Mouse (Mus musculus) neural tube, embryonic 13.5 days (tissue): Measurements from ENCODE around the gene Fkrp. TPM values are rescaled to one million over a fixed set of nuclear protein-coding genes. Genes with fewer than 3 reads are reported as not detected.

Experiments
- ATAC-seq: fragments of 200-750 bp; cut with Nextera tagmentation; 2 replicates; pipeline ENCODE4 v1.8.0; 2017; ENCODE audit warnings: low read depth, mild to moderate bottlenecking, moderate TSS enrichment, moderate library complexity
- H3K27ac ChIP-seq: fragments of 300-500 bp; sonication (generic); replicated peaks from 2 replicates; pipeline ENCODE4 v1.5.1; 2015; ENCODE audit warnings: moderate library complexity, mild to moderate bottlenecking, inconsistent platforms
- H3K27me3 ChIP-seq: fragments of 300-500 bp; sonication (generic); 2 replicates; pipeline ENCODE4 v1.6.1; 2015; ENCODE audit warnings: mild to moderate bottlenecking, inconsistent platforms
- H3K36me3 ChIP-seq: fragments of 300-500 bp; sonication (generic); 2 replicates; pipeline ENCODE4 v1.6.1; 2015; ENCODE audit warnings: mild to moderate bottlenecking, inconsistent platforms
- H3K4me1 ChIP-seq: fragments of 300-500 bp; sonication (generic); replicated peaks from 2 replicates; pipeline ENCODE4 v1.6.1; 2015; ENCODE audit warnings: inconsistent platforms
- H3K4me2 ChIP-seq: fragments of 300-500 bp; sonication (generic); 2 replicates; pipeline ENCODE4 v1.6.1; 2015; ENCODE audit warnings: inconsistent platforms, mild to moderate bottlenecking, moderate library complexity
- H3K4me3 ChIP-seq: fragments of 300-500 bp; sonication (generic); 2 replicates; pipeline ENCODE4 v1.5.1; 2015; ENCODE audit warnings: mild to moderate bottlenecking, inconsistent platforms
- H3K9ac ChIP-seq: fragments of 300-500 bp; sonication (generic); 2 replicates; pipeline ENCODE4 v1.6.1; 2015; ENCODE audit warnings: moderate library complexity, mild to moderate bottlenecking, inconsistent platforms
- H3K9me3 ChIP-seq: fragments of 300-500 bp; sonication (generic); 2 replicates; pipeline ENCODE4 v1.6.1; 2016; ENCODE audit warnings: inconsistent platforms
- WGBS: fragments of 180-500 bp; shearing (Covaris S2); methylation state at CpG from one replicate; pipeline ENCODE4 v1.1.7; 2015; 5-methylcytosine and 5-hydroxymethylcytosine counted together
- polyA plus RNA-seq: library from polyadenylated mRNA; unstranded; fragments of >200 nt; fragmentation: Nextera tagmentation; extraction: Ambion mirVana; gene quantifications from 2 replicates; pipeline ENCODE4 v1.2.1, GENCODE M21; 2015

The Fkrp gene
- polyA plus RNA-seq, 1 experiment from 2014 or later = 45.9 TPM

DNA sequence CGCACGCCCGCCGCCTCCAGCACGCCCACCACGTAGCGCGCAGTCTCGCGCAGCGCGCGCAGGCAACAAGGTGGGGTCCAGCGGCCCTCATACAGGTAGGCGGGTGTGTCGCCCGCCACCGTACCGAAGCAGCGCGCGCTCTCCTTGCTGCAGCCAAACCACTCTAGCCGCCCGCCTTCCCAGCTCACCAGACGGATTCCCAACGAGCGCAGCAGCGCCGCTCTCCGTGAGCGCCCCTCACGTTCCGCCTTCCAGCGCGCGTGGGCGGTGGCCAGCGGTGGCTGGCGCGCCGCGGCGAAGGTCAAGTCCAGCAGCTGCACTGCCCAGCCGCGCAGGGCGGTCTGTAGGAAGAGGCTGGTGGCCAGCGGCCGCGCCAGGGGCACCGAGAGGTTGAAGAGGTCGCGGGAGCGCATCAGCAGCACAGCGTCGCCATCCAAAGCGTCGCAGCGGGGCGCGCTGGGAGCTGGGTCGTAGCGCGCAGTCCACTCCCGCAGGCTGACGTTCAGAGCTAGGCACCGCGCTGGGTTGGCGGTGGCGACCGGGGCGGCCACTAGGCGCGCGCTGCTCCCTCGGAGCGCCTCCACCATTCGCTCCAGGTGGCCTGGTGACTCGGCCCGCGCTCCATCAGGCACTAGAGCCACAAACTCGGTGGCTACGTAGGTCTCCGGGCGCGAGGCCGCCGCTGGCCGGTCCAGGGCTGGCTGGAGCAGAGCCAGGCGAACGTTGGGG is 5.4 kb downstream of the Fkrp start:
- H3K9me3 ChIP-seq = no peaks in the 10 kb centered on the region
- peak overlapping the region; percentile 77 for H3K9ac ChIP-seq
- peaks cover 32% of the 10 kb centered on the region for H3K36me3 ChIP-seq
- H3K4me3 ChIP-seq = peak overlapping the region; percentile 47
- peak overlapping the region; percentile 87 for H3K27ac ChIP-seq
- H3K27me3 ChIP-seq = peaks cover 28% of the 10 kb centered on the region
- WGBS = 4% methylated on average over 77 of the region's 90 CpGs
- peak; percentile 20; the same call in 1 of the 2 replicates for ATAC-seq
- peak overlapping the region; percentile 70 for H3K4me2 ChIP-seq
- peaks cover 66% of the 10 kb centered on the region for H3K4me1 ChIP-seq

DNA sequence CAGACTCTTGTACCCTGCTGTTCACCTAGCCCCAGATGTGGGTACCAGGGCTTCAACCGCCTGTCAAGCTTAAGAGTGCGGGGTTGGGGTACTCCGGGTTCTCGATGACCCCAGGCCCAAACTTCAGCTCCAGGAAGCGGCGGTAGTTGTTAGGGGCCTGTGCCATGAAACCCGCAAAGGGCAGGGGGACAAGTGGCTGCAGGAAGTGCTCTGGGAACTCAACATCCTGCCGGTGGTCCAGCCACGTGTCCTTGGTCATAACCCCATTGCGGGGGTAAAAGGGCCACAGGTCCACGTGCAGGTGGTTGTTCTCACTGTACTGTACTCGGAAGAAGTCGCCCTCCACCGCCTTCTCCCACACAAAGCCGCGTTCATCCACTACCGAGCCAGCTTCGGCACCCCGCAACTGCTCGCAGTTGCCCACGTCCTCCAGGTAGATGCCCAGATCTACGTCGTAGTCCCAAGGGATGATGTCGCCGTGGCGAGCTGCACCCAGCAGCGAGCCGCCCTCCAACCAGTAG is 6.1 kb downstream of the Fkrp start:
- H3K4me1 ChIP-seq = peaks cover 61% of the 10 kb centered on the region
- 0 out of 2 replicates have a peak, but pooled peaks have one; percentile 1 for ATAC-seq
- peak overlapping the region; percentile 47 for H3K4me3 ChIP-seq
- H3K9ac ChIP-seq = peak overlapping the region; percentile 77
- WGBS = 52% methylated on average over 28 of the region's 28 CpGs
- H3K4me2 ChIP-seq = peak overlapping the region; percentile 70
- peak overlapping the region; percentile 87 for H3K27ac ChIP-seq
- peaks cover 32% of the 10 kb centered on the region for H3K36me3 ChIP-seq
- peaks cover 28% of the 10 kb centered on the region for H3K27me3 ChIP-seq
- H3K9me3 ChIP-seq = no peaks in the 10 kb centered on the region

- Histone ChIP-seq H3K27me3 (peaks cover 28% of the 10 kb centered on the region), H3K4me3 (peak overlapping the region; percentile 47; the same call in 1 of the 2 replicates), H3K36me3 (peaks cover 32% of the 10 kb centered on the region), H3K4me2 (peak overlapping the region; percentile 70), H3K4me1 (peaks cover 54% of the 10 kb centered on the region), H3K27ac (peak overlapping the region; percentile 87; the same call in 1 of the 2 replicates), H3K9ac (0 out of 2 replicates have a peak overlapping the region, but pooled peaks have one; percentile 77), H3K9me3 (no peaks in the 10 kb centered on the region)
- 30% methylated on average over 10 of the region's 10 CpGs for WGBS
- ATAC-seq = no peak; the same call in 1 of the 2 replicates
Observed at GRCm38 (mm10) chr7:16809739-16810138, 6.8 kb downstream of the Fkrp start.

GRCm38 (mm10) chr7:16808647-16809046 is 7.9 kb downstream of the Fkrp start:
- WGBS = 88% methylated on average over 9 of the region's 9 CpGs
- peaks cover 43% of the 10 kb centered on the region for H3K4me1 ChIP-seq
- H3K4me2 ChIP-seq = no peak overlapping the region

GRCm38 (mm10) chr7:16807936-16808335 is 8.6 kb downstream of the Fkrp start:
- no peak overlapping the region for H3K9ac ChIP-seq
- H3K9me3 ChIP-seq = no peaks in the 10 kb centered on the region
- no peak for ATAC-seq
- H3K4me3 ChIP-seq = no peak overlapping the region
- H3K4me1 ChIP-seq = peaks cover 36% of the 10 kb centered on the region
- H3K36me3 ChIP-seq = peaks cover 29% of the 10 kb centered on the region
- H3K27ac ChIP-seq = no peak overlapping the region
- H3K27me3 ChIP-seq = peaks cover 23% of the 10 kb centered on the region
- WGBS = 90% methylated on average over 9 of the region's 9 CpGs
- no peak overlapping the region for H3K4me2 ChIP-seq

More at GRCm38 (mm10) chr7:16808647-16809046, 7.9 kb downstream of the Fkrp start:
- ATAC-seq = no peak
- Histone ChIP-seq H3K9me3 (no peaks in the 10 kb centered on the region), H3K9ac (no peak overlapping the region), H3K27me3 (peaks cover 28% of the 10 kb centered on the region), H3K27ac (no peak overlapping the region), H3K4me3 (no peak overlapping the region), H3K36me3 (peaks cover 32% of the 10 kb centered on the region)

- H3K27ac ChIP-seq = no peak overlapping the region
- H3K4me3 ChIP-seq = no peak overlapping the region
- H3K9ac ChIP-seq = no peak overlapping the region
- H3K9me3 ChIP-seq = no peaks in the 10 kb centered on the region
- peaks cover 27% of the 10 kb centered on the region for H3K36me3 ChIP-seq
- H3K4me1 ChIP-seq = peaks cover 2% of the 10 kb centered on the region; the same call in 1 of the 2 replicates
- H3K27me3 ChIP-seq = no peaks in the 10 kb centered on the region
- ATAC-seq = no peak
- no peak overlapping the region for H3K4me2 ChIP-seq
- WGBS = 33% methylated on average over 8 of the region's 8 CpGs
Observed at GRCm38 (mm10) chr7:16804409-16805028, 12.0 kb downstream of the Fkrp start.

DNA sequence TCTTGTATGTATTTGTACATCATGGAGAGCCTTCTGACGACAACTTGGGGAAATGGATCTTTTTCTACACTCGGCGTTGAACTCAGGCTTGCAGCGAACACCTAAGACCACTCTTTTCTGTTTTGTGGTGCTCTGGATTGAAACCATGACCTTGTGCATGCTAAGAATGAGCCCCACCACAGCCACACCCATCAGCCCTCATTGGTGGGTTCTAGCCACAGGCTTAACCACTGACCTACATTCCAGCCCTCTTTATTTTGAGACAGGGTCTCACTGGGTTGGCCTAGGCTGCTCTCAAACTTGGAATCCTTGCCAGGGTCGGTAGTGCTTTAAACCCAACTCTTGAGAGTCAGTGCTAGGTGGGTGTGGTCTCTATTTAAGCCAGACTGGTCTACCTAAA is 21.6 kb downstream of the Fkrp start:
- 94% methylated on average over 5 of the region's 5 CpGs for WGBS
- no peak for ATAC-seq
- no peak overlapping the region for H3K27ac ChIP-seq
- peaks cover 3% of the 10 kb centered on the region; the same call in 1 of the 2 replicates for H3K36me3 ChIP-seq
- no peaks in the 10 kb centered on the region for H3K9me3 ChIP-seq
- H3K4me2 ChIP-seq = no peak overlapping the region
- no peaks in the 10 kb centered on the region for H3K4me1 ChIP-seq
- H3K27me3 ChIP-seq = no peaks in the 10 kb centered on the region
- no peak overlapping the region for H3K9ac ChIP-seq
- H3K4me3 ChIP-seq = no peak overlapping the region

- no peak overlapping the region for H3K4me2 ChIP-seq
- H3K9ac ChIP-seq = no peak overlapping the region
- no peak for ATAC-seq
- no peaks in the 10 kb centered on the region for H3K27me3 ChIP-seq
- peaks cover 3% of the 10 kb centered on the region; the same call in 1 of the 2 replicates for H3K36me3 ChIP-seq
- H3K27ac ChIP-seq = no peak overlapping the region
- no peak overlapping the region for H3K4me3 ChIP-seq
- no peaks in the 10 kb centered on the region for H3K4me1 ChIP-seq
- H3K9me3 ChIP-seq = no peaks in the 10 kb centered on the region
- WGBS = 93% methylated on average over 19 of the region's 19 CpGs
Observed at GRCm38 (mm10) chr7:16793010-16793725, 23.4 kb downstream of the Fkrp start.

DNA sequence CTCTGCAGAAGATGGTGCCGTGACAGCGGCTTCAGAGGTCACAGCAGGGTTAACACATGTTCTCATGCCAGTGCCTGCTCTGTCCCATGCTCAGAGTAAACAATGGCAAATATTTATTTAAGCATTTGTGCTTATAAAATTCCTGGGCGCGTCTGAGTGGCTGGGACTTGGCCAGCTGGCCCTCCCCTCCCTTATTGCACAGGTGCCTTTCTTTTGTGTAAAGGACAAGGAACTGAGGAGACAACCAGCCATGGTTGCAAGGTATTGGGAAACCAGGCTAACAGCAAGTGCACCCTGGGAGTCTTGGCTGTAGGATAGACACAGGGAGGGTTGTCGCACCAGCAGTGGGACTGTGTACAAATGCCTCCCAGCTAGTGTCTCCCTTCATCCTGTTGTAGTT is 24.2 kb downstream of the Fkrp start:
- ATAC-seq = no peak
- Histone ChIP-seq H3K9me3 (no peaks in the 10 kb centered on the region), H3K4me3 (no peak overlapping the region), H3K4me2 (no peak overlapping the region), H3K27me3 (no peaks in the 10 kb centered on the region), H3K27ac (no peak overlapping the region), H3K36me3 (peaks cover 3% of the 10 kb centered on the region; the same call in 1 of the 2 replicates), H3K9ac (no peak overlapping the region), H3K4me1 (no peaks in the 10 kb centered on the region)
- 89% methylated on average over 5 of the region's 5 CpGs for WGBS

GRCm38 (mm10) chr7:16785541-16786083 is 30.9 kb downstream of the Fkrp start:
- peaks cover 14% of the 10 kb centered on the region for H3K27me3 ChIP-seq
- no peak for ATAC-seq
- H3K36me3 ChIP-seq = peaks cover 3% of the 10 kb centered on the region; the same call in 1 of the 2 replicates
- H3K4me1 ChIP-seq = peaks cover 41% of the 10 kb centered on the region
- 82% methylated on average over 8 of the region's 8 CpGs for WGBS
- H3K27ac ChIP-seq = no peak overlapping the region
- H3K9me3 ChIP-seq = no peaks in the 10 kb centered on the region
- H3K4me2 ChIP-seq = no peak overlapping the region
- H3K9ac ChIP-seq = no peak overlapping the region
- H3K4me3 ChIP-seq = no peak overlapping the region

DNA sequence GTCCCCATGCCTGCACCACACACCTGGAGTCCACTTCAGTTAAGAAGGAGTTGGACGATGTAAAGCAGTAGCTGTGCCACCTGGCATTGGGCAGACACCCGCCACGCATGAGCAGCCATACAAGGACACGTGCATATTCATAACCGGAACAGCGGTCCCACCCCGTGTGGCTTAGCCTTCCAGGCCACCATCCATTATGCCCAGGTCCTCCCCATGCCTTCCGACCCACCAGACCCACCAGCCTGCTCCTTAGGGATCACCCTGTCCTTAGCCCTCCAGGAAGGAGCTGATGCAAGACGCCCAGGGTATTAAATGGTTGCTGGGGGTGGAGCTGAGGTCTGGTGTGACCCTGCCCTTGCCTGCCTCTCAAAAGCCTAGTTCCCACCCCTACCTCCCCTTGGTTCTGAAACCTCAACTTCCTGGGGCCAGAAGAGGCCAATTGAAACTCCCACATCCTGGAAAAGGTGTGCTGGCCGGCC is 32.0 kb downstream of the Fkrp start:
- peak overlapping the region; percentile 97; the same call in 1 of the 2 replicates for H3K4me2 ChIP-seq

More for the DNA sequence above, 32.0 kb downstream of the Fkrp start:
- H3K36me3 ChIP-seq = no peaks in the 10 kb centered on the region
- ATAC-seq = no peak
- 71% methylated on average over 10 of the region's 10 CpGs for WGBS
- H3K9ac ChIP-seq = no peak overlapping the region
- no peak overlapping the region for H3K27ac ChIP-seq
- peaks cover 41% of the 10 kb centered on the region for H3K4me1 ChIP-seq
- no peaks in the 10 kb centered on the region for H3K9me3 ChIP-seq
- no peak overlapping the region for H3K4me3 ChIP-seq
- peaks cover 14% of the 10 kb centered on the region for H3K27me3 ChIP-seq
